ENCODE assay signal across 9 mouse cellular contexts in the genomic region with DNA sequence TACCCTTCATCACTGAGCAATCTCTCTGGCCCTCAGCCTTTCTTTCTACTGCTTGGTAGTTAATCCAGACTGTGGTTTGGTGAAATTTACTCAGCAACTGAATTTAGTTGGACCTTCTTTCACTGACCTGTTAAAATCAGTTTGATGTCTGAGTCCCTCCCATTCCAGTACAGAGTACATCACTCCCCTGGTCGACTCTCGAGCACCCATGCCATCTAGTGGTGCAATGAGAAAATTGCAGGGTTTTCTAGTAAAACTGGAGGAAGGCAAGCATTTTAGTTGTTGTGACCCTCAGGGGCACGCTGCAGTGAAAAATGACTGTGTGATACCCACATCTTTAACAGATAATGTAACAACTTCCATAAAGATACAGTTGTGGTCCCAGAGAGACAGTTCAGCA. TPM values are rescaled to one million over a fixed set of nuclear protein-coding genes. Genes with fewer than 3 reads are reported as not detected.
DNase-seq lines count a peak whose midpoint lies in the region; ATAC-seq and TF ChIP-seq lines count a peak whose summit lies in the region.
"Had no signal": no experiment of that assay in that cellular context is flagged by ENCODE, and none has a peak within 500 bp of the region (broad histone marks: within the 10 kb centered on the region; RNA-seq: fewer than 3 reads in every experiment).

No protein-coding gene starts in this region.

- H3K9ac ChIP-seq in embryonic facial prominence, embryonic 11.5 days (replicated peaks; ENCODE audit: low read length), result no peak overlapping the region
- no peak overlapping the region for H3K9ac ChIP-seq in midbrain, embryonic 12.5 days (replicated peaks)

- 0 out of 2 replicates have a peak, but pooled peaks have one; percentile 68 for ATAC-seq in embryonic facial prominence, embryonic 11.5 days (replicated peaks; ENCODE audit: insufficient number of reproducible peaks, low FRiP score, low TSS enrichment, low read depth)
- ATAC-seq in midbrain, embryonic 12.5 days (ENCODE audit: low FRiP score, low read depth), result 0 out of 2 replicates have a peak, but pooled peaks have one; percentile 55

- WGBS in embryonic facial prominence, embryonic 11.5 days, result 11% methylated on average over 3 of the region's 3 CpGs
- WGBS in hindbrain, embryonic 10.5 days, result 20% methylated on average over 3 of the region's 3 CpGs
- 12% methylated on average over 3 of the region's 3 CpGs for WGBS in midbrain, embryonic 12.5 days

- peaks cover 11% of the 10 kb centered on the region for H3K4me1 ChIP-seq in embryonic facial prominence, embryonic 11.5 days (ENCODE audit: control insufficient read depth, insufficient read depth, low read length)
- H3K4me1 ChIP-seq in hindbrain, embryonic 10.5 days (replicated peaks), result peaks cover 50% of the 10 kb centered on the region
- peaks cover 32% of the 10 kb centered on the region for H3K4me1 ChIP-seq in midbrain, embryonic 12.5 days

- H3K27me3 ChIP-seq in embryonic facial prominence, embryonic 11.5 days (ENCODE audit: control insufficient read depth, insufficient read depth, low read length), result no peaks in the 10 kb centered on the region
- H3K27me3 ChIP-seq in hindbrain, embryonic 10.5 days (ENCODE audit: insufficient read depth, poor library complexity, severe bottlenecking), result no peaks in the 10 kb centered on the region
- H3K27me3 ChIP-seq in midbrain, embryonic 12.5 days, result no peaks in the 10 kb centered on the region

- H3K4me3 ChIP-seq in layer of hippocampus, adult 2 months, result no peak overlapping the region
- H3K4me3 ChIP-seq in embryonic facial prominence, embryonic 11.5 days (ENCODE audit: low read depth, low read length), result no peak overlapping the region
- no peak overlapping the region for H3K4me3 ChIP-seq in hindbrain, embryonic 10.5 days
- H3K4me3 ChIP-seq in midbrain, embryonic 12.5 days, result no peak overlapping the region

- no peaks in the 10 kb centered on the region for H3K9me3 ChIP-seq in embryonic facial prominence, embryonic 11.5 days (replicated peaks; ENCODE audit: control insufficient read depth, low read length)
- H3K9me3 ChIP-seq in hindbrain, embryonic 10.5 days, result no peaks in the 10 kb centered on the region
- H3K9me3 ChIP-seq in midbrain, embryonic 12.5 days, result no peaks in the 10 kb centered on the region

- H3K36me3 ChIP-seq in embryonic facial prominence, embryonic 11.5 days (replicated peaks; ENCODE audit: control insufficient read depth, insufficient read depth, low read depth, low read length), result no peaks in the 10 kb centered on the region
- H3K36me3 ChIP-seq in hindbrain, embryonic 10.5 days, result peaks cover 51% of the 10 kb centered on the region
- no peaks in the 10 kb centered on the region for H3K36me3 ChIP-seq in midbrain, embryonic 12.5 days

- intact Hi-C loops in left cerebral cortex, postnatal 25 days (cut with DNase I), result loop anchor here (1.0 to 2.0 kb wide), 2 partner anchors 77 to 118 kb away; partner anchors contain the start of gene Prtg

- DNase-seq in layer of hippocampus, adult 2 months (ENCODE audit: low spot score in 2 of 2), result peak; percentile 63 to 69
- DNase-seq in layer of hippocampus, adult 9-11 months, result no peak
- DNase-seq in adrenal gland, adult 2 months, result peak; percentile 47
- peak; percentile 84 for DNase-seq in embryonic facial prominence, embryonic 11.5 days (ENCODE audit: low spot score)
- DNase-seq in hindbrain, embryonic 10.5 days (ENCODE audit: low spot score), result peak; percentile 63
- peak; percentile 53 to 61 for DNase-seq in left cerebral cortex, postnatal 25 days (ENCODE audit: low spot score in 2 of 2)
- DNase-seq in thymus, postnatal 14 days, result peak; percentile 60

- peak overlapping the region; percentile 69 for H3K27ac ChIP-seq in layer of hippocampus, adult 2 months
- H3K27ac ChIP-seq in embryonic facial prominence, embryonic 11.5 days (replicated peaks; ENCODE audit: low read depth, low read length), result no peak overlapping the region
- peak overlapping the region; percentile 16; the same call in 1 of the 2 replicates for H3K27ac ChIP-seq in hindbrain, embryonic 10.5 days
- H3K27ac ChIP-seq in midbrain, embryonic 12.5 days (replicated peaks), result no peak overlapping the region
- H3K27ac ChIP-seq: macrophage had no signal

- no peak overlapping the region for H3K4me2 ChIP-seq in embryonic facial prominence, embryonic 11.5 days (ENCODE audit: low read depth, low read length)
- no peak overlapping the region for H3K4me2 ChIP-seq in midbrain, embryonic 12.5 days (replicated peaks)

- TF ChIP-seq CTCF in layer of hippocampus, adult 2 months (conservative IDR thresholded peaks at IDR 0.05), result peak; percentile 96

RNA-seq across cellular contexts. Expression of gene Pygo1, which starts 41.5 kb away (rescaled TPM):
- total RNA-seq in layer of hippocampus, adult 2 months (2021), result 10 to 100 TPM; 30.9 to 32.9 TPM
- 1 to 10 TPM; 2.8 to 5.1 TPM for total RNA-seq in adrenal gland, adult 2 months (2021)
- polyA plus RNA-seq in adrenal gland, adult 2 months (2012; rRNA removed), result 0.53 and 0.77 TPM in 2 replicates
- 10.7 and 12.7 TPM in 2 replicates for polyA plus RNA-seq in embryonic facial prominence, embryonic 11.5 days (2014; fragmentation: Nextera tagmentation; extraction: Ambion mirVana)
- polyA plus RNA-seq in hindbrain, embryonic 10.5 days (2016; fragmentation: Nextera tagmentation; extraction: Ambion mirVana), result 5.4 and 6.1 TPM in 2 replicates
- 10 to 100 TPM; 14.5 to 14.6 TPM for total RNA-seq in left cerebral cortex, postnatal 25 days (2021)
- polyA plus RNA-seq in midbrain, embryonic 12.5 days (2016; fragmentation: Nextera tagmentation; extraction: Ambion mirVana), result 11.4 and 13.7 TPM in 2 replicates
- polyA plus RNA-seq: macrophage had no signal

Comparison
In these comparisons a context has a peak if more than half of its experiments do, and no peak if none do; other contexts are left out.
1. H3K27ac ChIP-seq: peak in layer of hippocampus, adult 2 months (single experiment) and hindbrain, embryonic 10.5 days (single experiment); none in embryonic facial prominence, embryonic 11.5 days (single experiment) and midbrain, embryonic 12.5 days (single experiment).